Mouse (Mus musculus): Measurements from ENCODE around the gene C87436.
A peak's percentile ranks its signal among the peaks of the same experiment; 100 is the strongest.

Gene C87436

DNA sequence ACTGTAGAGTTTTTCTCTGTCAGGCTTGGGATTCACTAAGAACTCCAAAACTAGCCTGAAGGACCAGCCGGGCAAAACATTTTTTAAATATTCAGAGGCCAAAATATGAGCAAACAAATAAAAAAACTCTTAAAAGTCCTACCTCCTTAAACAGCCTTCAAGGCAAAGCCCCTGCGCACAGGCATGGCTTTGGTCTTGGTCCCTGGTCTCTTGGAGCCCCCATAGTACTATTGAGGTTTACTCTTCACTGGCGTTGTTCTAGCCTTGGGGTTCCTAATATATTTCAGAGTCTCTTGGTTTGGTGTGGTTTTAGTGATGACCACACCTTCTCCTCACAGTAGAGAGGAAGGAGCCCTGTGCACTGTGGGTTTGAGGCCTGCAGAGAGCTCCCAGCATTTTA lies 6.6 kb upstream of the C87436 start:
- DNase-seq, result peak; percentile 58

GRCm38 (mm10) chr6:86433696-86434095 lies 4.5 kb upstream of the C87436 start:
- DNase-seq, result peak; percentile 49

DNA sequence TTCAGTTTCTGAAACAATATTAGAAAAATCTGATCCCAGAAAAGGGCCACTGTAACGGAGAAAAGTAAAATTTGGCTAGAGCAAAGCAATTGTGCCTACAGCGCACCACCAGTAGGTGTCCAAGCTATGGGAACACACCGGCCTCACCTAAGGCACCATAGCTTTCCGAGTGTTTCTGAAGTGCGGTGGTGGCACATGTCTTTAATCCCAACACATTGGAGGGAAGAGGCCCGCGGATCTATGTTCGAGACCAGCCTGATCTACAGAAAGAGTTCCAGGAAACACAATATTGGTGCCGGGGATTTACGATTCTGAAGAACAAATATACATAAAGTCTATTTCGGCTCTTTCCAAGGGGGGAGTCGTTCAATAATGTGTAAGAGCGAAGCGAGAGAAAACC lies 463 bp upstream of the C87436 start:
- DNase-seq, result no peak

GRCm38 (mm10) chr6:86439119-86439496 lies 934 bp downstream of the C87436 start:
- no peak for DNase-seq

DNA sequence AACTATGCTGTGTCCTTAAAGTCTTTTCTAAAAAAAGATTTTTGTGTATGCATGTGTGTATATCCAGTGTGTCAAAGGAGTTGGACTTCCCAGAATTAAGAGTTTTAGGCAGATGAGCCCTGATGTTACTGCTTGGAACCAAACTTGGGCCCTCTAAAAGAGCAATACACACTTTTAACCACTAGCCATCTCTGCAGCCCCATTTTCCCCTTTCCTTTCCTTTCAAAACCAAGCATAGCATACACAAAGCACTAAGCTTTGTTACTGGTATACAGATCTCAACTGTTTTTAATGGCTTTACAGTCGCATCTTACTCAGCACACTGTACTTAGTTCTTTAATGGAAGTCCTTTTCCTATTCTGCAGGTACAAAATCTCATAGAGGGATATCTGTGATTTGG lies 1.4 kb downstream of the C87436 start:
- no peak for DNase-seq

DNA sequence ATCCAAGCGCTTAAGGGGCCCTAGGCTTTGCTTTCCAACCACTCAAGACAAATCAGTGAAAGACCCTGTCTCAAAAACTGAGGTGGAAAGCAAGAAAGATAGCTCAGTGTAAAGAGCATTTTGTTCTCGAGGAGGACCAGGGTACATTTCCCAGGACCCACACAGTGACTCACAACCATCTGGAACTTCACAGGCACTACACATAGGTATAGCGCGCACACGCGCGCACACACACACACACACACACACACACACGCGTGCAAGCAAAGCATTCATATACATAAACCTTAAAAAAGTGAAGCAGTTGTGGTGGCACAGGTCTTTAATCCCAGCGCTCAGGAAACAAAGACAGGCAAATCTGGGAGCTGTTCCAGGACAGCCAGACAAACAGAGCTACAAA lies 3.4 kb downstream of the C87436 start:
- peak; percentile 55 for DNase-seq

GRCm38 (mm10) chr6:86445551-86445950 lies 7.4 kb downstream of the C87436 start:
- DNase-seq, result peak; percentile 85

DNA sequence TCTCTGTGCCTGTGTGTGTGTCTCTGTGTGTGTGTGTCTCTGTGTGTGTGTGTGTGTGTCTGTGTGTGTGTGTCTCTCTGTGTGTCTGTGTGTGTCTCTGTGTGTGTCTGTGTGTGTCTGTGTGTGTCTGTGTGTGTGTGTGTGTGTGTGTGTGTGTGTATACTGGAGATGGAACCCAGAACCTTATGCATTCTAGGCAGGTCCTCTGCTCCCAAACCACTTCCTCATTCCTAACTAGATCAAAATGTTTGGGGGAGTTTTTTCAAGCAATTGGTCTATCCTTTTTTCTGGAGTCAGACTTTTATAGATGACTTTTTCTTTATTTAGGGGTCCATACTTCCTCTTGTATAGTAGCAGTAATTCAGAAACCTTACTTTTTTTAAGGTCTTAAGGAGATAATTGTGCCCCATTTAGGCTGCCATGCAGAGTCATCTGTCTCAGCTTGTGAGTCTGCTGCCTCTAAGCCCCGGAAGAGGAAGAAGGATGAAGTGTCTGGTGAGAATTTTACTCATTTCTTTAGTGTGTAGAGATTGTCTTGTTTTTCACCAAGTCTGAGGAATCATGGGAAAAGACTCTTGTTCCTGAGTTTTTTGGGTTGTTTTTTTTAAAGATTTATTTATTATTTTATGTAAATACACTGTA lies 8.9 kb downstream of the C87436 start:
- DNase-seq, result peak; percentile 42

- DNase-seq, result no peak
Measured at GRCm38 (mm10) chr6:86456727-86457126, 18.6 kb downstream of the C87436 start.

DNA sequence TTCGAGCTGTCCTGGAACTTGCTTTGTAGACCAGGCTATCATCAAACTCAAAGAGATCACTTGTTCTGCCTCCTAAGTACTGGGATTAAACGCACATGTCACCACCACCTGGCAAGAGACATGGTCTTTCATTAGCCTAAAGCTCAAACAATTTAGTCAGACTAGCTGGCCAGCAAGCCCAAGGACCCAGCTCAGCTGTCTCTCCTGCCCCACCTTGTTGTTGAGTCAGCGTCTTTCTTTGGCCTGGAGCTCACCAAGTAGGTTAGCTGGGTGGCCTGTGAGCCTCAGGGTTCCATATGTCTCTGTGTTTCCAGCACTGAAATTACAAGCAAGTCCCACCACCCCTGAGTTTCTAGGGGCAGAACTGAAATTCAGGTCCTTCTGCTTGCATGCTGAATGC lies 24.9 kb downstream of the C87436 start:
- DNase-seq, result no peak

- peak; percentile 92 for DNase-seq
Measured at GRCm38 (mm10) chr6:86471317-86471716, 33.1 kb downstream of the C87436 start.

DNA sequence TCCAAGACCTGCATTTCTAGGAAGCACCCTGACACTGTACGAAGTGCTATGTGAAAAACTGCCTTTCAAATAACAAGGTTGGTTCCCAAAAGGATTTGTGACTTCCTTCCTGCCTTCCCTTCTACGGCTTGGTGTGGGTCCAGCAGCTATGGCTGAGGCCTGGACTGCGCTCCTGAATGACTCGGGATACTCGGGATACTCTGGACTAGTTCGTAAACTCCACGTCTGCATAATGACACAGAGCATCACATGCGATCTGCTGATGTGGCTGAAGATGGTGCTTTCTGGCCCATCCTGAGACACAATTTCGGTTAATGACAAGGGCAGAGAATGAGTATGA lies 33.6 kb downstream of the C87436 start:
- DNase-seq, result no peak

DNA sequence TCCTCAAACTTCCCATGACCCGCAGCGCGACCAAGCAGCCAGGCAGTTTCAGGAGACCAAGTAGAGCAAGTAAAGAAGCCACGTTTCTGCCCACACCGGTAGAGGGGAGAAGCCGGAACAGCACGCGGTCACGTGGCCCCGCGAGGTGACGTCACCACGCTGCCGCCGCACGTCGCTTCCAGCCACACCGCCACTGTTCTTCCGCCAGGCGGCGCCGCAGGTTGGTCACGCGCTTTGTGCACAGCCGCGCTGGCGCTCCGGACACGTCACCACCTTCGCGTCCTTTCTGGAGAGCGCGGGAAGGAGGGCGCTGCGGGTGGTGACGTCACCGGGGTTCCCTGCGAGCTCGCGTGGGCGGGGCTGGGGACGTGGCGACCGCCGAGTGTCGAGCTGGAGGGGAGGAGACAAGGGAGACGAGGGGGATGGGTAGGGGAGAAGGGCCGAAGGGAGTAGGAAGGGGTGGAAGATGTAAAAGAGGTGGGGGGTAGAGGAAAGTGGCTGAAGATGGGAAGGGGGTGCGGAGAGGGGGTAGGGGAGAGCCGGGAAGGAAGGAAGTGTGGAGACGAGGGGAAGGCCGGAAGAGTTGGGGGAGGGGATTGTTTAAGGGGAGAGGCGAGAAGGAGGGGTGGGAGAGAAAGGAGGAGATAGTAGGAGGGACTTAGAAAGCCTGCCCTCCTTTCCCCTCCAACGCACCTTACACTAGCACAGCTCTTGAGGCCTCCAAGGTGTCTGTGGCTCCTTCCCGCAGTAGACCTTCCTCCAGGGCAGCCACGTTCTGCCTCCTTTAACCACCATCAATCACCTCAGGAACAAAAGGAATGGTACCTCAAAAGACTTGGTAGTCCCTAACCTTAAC lies 34.2 kb downstream of the C87436 start:
- DNase-seq, result peak; percentile 100

GRCm38 (mm10) chr6:86473077-86473476 lies 34.9 kb downstream of the C87436 start:
- DNase-seq, result peak; percentile 93

GRCm38 (mm10) chr6:86474072-86474471 lies 35.9 kb downstream of the C87436 start:
- peak; percentile 93 for DNase-seq

DNA sequence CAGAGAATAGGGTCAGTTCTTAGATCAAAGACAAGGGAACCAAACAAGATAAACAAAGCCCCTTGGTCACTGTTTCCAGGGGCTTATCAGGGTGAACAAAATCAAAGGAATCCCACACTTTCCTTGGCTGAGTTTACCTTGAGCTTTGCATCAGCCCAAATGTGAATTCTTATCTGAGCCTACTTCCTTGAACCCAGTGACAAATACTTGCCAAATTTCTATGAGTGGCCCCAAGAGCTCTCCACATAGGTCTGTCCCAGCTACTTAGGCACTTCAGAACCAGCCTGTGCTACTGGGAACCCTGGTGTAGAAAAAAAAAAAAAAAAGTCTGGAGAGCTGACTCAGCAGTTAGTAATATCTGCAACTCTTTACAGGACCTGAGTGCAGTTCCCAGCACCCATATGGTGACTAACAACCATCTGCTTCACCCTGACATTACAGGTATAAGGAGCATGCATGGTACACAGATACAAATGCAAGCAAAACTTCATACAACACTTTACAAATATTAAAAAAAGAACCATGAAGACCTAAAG lies 36.5 kb downstream of the C87436 start:
- no peak for DNase-seq

GRCm38 (mm10) chr6:86475462-86476167 lies 37.4 kb downstream of the C87436 start:
- peak; percentile 98 for DNase-seq

GRCm38 (mm10) chr6:86476931-86477330 lies 38.8 kb downstream of the C87436 start:
- no peak for DNase-seq

DNA sequence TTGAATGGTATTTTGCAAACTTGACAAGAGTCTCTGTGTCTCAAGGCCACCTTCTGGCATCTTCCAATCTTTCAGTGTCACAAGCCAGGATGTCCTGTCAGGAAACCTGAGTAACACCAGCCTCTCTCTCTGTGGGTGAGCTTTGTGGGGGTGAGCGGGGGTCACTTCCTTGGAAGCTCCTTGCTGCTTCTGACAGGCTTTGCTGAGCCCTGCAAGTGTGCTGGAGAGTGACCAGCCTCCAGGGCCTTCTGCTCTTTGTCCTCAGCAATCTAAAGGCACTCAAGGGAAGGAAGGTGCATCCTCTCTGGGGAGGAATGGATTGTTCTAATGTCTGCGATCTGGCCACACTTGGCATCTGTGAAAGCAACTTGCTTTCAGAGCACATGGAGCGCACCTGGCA lies 41.1 kb downstream of the C87436 start:
- DNase-seq, result peak; percentile 98

- DNase-seq, result no peak
Measured at GRCm38 (mm10) chr6:86479816-86480188, 41.6 kb downstream of the C87436 start.

DNA sequence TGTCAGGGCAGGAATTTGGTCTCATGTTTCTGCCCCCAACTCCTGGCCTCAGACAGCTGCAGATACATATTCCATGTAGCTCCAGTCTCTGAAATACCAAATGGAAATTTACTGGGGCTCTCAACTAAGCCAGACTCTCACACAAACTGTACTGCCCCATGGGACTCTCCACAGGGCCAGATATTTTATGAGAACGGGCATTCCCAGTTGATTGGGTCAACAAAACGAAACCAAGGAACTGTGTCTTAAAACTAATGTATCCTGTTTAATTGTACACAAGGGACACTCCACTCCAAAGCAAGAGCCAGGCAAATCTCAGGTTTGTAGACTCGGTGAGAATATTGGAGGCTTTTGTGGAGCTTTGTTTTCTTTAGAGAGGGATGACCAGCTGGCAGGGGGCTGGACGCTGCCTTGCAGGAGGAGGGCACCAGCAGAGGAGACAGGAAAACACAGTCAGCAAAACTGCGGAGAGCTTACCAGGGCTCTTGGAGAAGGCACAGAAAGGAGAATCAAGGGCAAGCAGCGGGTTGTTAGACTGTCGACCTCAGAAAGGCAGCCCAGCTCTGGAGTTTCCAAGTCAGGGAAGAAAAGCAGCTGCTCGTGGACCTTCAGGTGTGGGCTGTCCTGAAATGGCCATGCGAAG lies 42.1 kb downstream of the C87436 start:
- DNase-seq, result peak; percentile 98

- no peak for DNase-seq
Measured at GRCm38 (mm10) chr6:86481871-86482270, 43.7 kb downstream of the C87436 start.

- DNase-seq, result no peak
Measured at GRCm38 (mm10) chr6:86485943-86486640, 47.9 kb downstream of the C87436 start.

Data from heart, adult 11 months (tissue).